Mouse (Mus musculus): ENCODE measurements around the gene Msl3. TPM values are rescaled to one million over a fixed set of nuclear protein-coding genes. Genes with fewer than 3 reads are reported as not detected.

The Msl3 gene
- total RNA-seq, 2 experiments from 2014 or later = 22.9 to 23.2 TPM

Other genes starting within 250 kb of the Msl3 start
- 10 to 100 TPM; 34.8 to 39.6 TPM for gene Frmpd4, start 96.7 kb downstream of the Msl3 start, total RNA-seq (2021)
- gene Arhgap6, start 121.2 kb upstream of the Msl3 start, total RNA-seq (2021) = 1 to 10 TPM; 4.8 to 5.7 TPM

Data from left cerebral cortex, postnatal 10 days (tissue).